Mouse (Mus musculus) lung, embryonic 16.5 days (tissue): Measurements from ENCODE around the gene Bloc1s5. TPM values are rescaled to one million over a fixed set of nuclear protein-coding genes. Genes with fewer than 3 reads are reported as not detected.
A peak's percentile ranks its signal among the peaks of the same experiment; 100 is the strongest.

Source experiments
- ATAC-seq: fragments of 200-750 bp; cut with Nextera tagmentation; 2 replicates; pipeline ENCODE4 v1.8.0; 2017; ENCODE audit warnings: low read depth, mild to moderate bottlenecking, moderate library complexity
- H3K27ac ChIP-seq: fragments of 300-500 bp; sonication (generic); 2 replicates; pipeline ENCODE4 v1.5.1; 2014; ENCODE audit warnings: mild to moderate bottlenecking, control low read depth, low read length
- H3K27me3 ChIP-seq: fragments of 300-500 bp; sonication (generic); 2 replicates; pipeline ENCODE4 v1.6.1; 2014; ENCODE audit warnings: low read depth, low read length, mixed read lengths; ENCODE audit not compliant: control insufficient read depth, insufficient read depth
- H3K36me3 ChIP-seq: fragments of 300-500 bp; sonication (generic); 2 replicates; pipeline ENCODE4 v1.6.1; 2014; ENCODE audit warnings: low read length; ENCODE audit not compliant: control insufficient read depth, insufficient read depth
- H3K4me1 ChIP-seq: fragments of 300-500 bp; sonication (generic); replicated peaks from 2 replicates; pipeline ENCODE4 v1.6.1; 2014; ENCODE audit warnings: low read length, mixed read lengths; ENCODE audit not compliant: control insufficient read depth, insufficient read depth
- H3K4me2 ChIP-seq: fragments of 300-500 bp; sonication (generic); 2 replicates; pipeline ENCODE4 v1.6.1; 2014; ENCODE audit warnings: low read depth, low read length, control low read depth
- H3K4me3 ChIP-seq: fragments of 300-500 bp; sonication (generic); 2 replicates; pipeline ENCODE4 v1.5.1; 2014; ENCODE audit warnings: mild to moderate bottlenecking, low read length, control low read depth
- H3K9ac ChIP-seq: fragments of 300-500 bp; sonication (generic); 2 replicates; pipeline ENCODE4 v1.6.1; 2014; ENCODE audit warnings: low read length, control low read depth
- H3K9me3 ChIP-seq: fragments of 300-500 bp; sonication (generic); 2 replicates; pipeline ENCODE4 v1.6.1; 2016; ENCODE audit warnings: low read length; ENCODE audit not compliant: control insufficient read depth
- WGBS: fragments of 180-500 bp; shearing (Covaris S2); extraction: QIAGEN DNeasy Blood & Tissue Kit; methylation state at CpG from one replicate; pipeline ENCODE4 v1.1.7; 2014; 5-methylcytosine and 5-hydroxymethylcytosine counted together
- polyA plus RNA-seq: library from polyadenylated mRNA; unstranded; fragments of >200 nt; fragmentation: Nextera tagmentation; extraction: Ambion mirVana; gene quantifications from 2 replicates; pipeline ENCODE4 v1.2.1, GENCODE M21; 2015

Gene Bloc1s5
- polyA plus RNA-seq, 1 experiment from 2014 or later, result 19.5 TPM

DNA sequence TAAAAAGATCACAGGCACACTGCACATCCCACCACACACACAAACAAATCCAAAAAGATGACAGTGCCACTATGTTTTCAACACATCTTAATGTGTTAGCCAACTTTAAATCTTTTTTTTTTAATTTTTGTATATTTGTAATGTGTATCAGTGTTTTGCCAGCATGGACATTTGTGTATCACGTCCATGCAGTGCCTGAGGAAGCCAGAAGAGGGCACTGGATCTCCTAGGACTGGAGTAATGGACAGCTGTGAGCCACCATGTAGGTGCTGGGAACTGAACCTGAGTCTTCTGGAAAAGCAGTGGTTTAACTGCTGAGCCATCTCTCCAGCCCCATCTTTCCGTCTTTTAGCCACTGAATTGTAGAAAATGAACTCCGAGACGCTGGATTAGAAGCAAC, 22.7 kb downstream of the Bloc1s5 start:
- Histone ChIP-seq H3K4me3 (no peak overlapping the region), H3K4me1 (0 out of 2 replicates have a peak, but pooled peaks cover 6% of the 10 kb centered on the region), H3K4me2 (no peak overlapping the region), H3K36me3 (peaks cover 5% of the 10 kb centered on the region), H3K9ac (no peak overlapping the region), H3K9me3 (peaks cover 4% of the 10 kb centered on the region; the same call in 1 of the 2 replicates), H3K27ac (no peak overlapping the region), H3K27me3 (no peaks in the 10 kb centered on the region)
- no peak for ATAC-seq
- WGBS, result 98% methylated on average over 4 of the region's 4 CpGs

DNA sequence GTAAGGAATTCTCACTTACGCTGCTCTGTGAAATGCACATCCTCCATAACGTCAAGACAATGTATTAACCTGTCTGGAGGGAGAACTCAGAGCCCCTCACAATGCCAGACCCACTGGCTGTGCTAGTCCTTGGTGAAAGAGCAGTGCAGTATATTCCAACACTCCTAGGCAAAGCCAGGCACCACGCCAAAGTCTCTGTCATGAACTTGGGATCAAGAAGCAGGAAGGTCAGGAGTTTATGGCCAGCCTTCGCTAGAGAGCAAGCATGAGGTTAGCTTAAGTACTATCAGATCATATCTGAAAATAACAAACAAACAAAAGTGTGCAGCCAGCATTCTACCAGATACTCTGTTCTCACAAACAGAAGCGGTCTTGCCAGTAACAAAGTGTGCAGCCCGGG, 24.6 kb downstream of the Bloc1s5 start:
- Histone ChIP-seq H3K36me3 (peaks cover 5% of the 10 kb centered on the region), H3K27ac (no peak overlapping the region), H3K4me3 (no peak overlapping the region), H3K4me1 (0 out of 2 replicates have a peak, but pooled peaks cover 6% of the 10 kb centered on the region), H3K9me3 (peaks cover 4% of the 10 kb centered on the region; the same call in 1 of the 2 replicates), H3K4me2 (no peak overlapping the region), H3K27me3 (no peaks in the 10 kb centered on the region), H3K9ac (no peak overlapping the region)
- WGBS, result 72% methylated on average over 6 of the region's 6 CpGs
- ATAC-seq, result no peak

DNA sequence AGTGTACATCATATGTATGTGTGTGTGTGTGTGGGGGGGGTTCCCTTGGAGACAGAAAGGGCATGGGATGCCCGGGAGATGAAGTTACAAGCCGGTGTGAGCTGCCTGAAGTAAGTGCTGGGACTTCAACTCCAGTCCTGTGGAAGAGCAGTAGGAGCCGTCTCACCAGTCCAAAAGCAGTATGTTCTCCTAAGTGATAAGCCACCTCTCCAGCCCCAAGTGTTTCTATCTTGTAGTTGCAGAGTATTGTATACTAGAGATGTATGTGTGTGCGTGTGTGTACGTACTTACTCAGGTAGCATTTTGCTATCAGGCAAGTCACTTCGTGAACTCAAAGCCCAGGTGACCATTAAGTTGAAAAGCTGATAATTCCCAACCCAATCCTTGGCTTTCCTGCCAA, 27.8 kb downstream of the Bloc1s5 start:
- ATAC-seq, result no peak
- Histone ChIP-seq H3K27ac (no peak overlapping the region), H3K4me2 (no peak overlapping the region), H3K4me3 (no peak overlapping the region), H3K36me3 (peaks cover under 1% of the 10 kb centered on the region), H3K9ac (no peak overlapping the region), H3K27me3 (no peaks in the 10 kb centered on the region), H3K9me3 (no peaks in the 10 kb centered on the region), H3K4me1 (peaks cover 11% of the 10 kb centered on the region)
- 87% methylated on average over 6 of the region's 6 CpGs for WGBS

DNA sequence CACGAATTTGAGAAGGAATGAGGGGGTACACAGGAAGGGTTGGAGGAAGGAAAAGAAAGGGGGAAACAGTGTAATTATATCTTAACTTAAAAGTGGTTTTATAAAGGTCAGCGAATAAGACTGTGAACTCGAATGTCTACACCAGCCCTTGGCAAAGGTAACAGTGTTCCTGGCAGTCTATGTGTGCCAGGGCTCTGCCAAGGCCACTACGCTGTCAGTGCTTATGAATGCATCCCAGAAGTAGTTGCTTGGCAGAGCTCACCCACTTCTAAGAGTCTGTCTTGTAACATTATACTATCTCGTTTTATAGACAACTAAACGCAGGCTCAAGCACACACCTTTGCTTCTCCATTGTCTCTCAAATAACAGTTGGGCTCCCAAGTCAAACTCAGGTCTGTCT, 29.6 kb downstream of the Bloc1s5 start:
- Histone ChIP-seq H3K4me3 (no peak overlapping the region), H3K27ac (no peak overlapping the region), H3K4me2 (no peak overlapping the region), H3K27me3 (no peaks in the 10 kb centered on the region), H3K36me3 (no peaks in the 10 kb centered on the region), H3K9me3 (no peaks in the 10 kb centered on the region), H3K9ac (no peak overlapping the region), H3K4me1 (peaks cover 12% of the 10 kb centered on the region)
- no peak for ATAC-seq
- WGBS, result 79% methylated on average over 6 of the region's 6 CpGs

DNA sequence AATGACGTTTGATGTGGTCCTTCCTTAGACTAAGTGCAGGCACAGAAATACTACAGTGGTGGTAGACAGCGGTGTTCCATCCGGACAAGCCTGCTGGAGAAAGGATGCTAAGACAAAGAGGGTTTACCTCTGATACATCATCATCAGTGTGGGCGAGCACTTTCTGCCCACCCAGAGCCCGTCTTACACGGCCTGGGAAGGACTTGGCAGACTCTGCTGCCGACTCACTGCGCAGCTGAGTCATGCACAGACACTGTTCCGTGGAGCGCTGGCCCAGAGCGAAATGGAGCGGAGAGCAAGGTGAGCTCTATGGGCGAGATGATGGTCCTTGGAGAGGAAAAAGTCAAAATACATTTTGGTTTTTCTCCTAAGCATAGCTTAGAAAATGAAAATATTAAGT, 31.9 kb downstream of the Bloc1s5 start:
- no peak overlapping the region for H3K9ac ChIP-seq
- no peak overlapping the region for H3K4me2 ChIP-seq
- no peak overlapping the region for H3K4me3 ChIP-seq
- peaks cover 10% of the 10 kb centered on the region for H3K4me1 ChIP-seq
- H3K27me3 ChIP-seq, result no peaks in the 10 kb centered on the region
- ATAC-seq, result no peak; the same call in 1 of the 2 replicates
- no peaks in the 10 kb centered on the region for H3K36me3 ChIP-seq
- no peak overlapping the region for H3K27ac ChIP-seq
- H3K9me3 ChIP-seq, result no peaks in the 10 kb centered on the region
- WGBS, result 81% methylated on average over 13 of the region's 13 CpGs

DNA sequence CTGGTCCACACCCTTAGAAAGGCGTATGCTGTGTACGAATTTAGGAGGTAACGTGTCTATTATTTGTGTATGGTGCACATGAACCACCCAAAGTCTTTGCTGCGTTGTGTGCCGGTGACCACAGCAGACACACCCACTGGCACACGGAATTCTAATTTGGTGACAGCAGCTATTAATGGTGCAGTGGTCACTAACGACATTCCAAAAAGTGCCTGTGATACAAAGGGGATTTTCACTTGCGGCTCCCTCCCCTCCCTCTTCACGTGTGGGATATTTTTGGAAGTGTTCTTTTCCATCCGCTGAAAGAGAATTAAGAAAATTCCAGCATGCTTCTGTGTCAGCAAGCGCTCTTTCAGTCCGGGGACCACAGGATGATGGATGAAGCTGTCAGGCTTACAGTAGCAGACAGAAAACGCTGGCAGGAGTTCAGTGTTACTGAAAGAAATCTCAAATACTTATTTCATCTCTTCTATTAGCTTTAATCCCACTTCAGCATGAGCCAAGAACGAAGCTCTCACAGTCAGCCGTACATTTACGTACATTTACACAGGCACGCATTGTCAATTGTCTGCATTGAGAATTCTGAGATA, 32.6 kb downstream of the Bloc1s5 start:
- no peak overlapping the region for H3K9ac ChIP-seq
- 39% methylated on average over 17 of the region's 17 CpGs for WGBS
- no peak overlapping the region for H3K4me3 ChIP-seq
- 0 out of 2 replicates have a peak overlapping the region, but pooled peaks have one; percentile 10 for H3K4me2 ChIP-seq
- H3K27me3 ChIP-seq, result no peaks in the 10 kb centered on the region
- ATAC-seq, result peak; percentile 77
- H3K36me3 ChIP-seq, result no peaks in the 10 kb centered on the region
- no peak overlapping the region for H3K27ac ChIP-seq
- no peaks in the 10 kb centered on the region for H3K9me3 ChIP-seq
- peaks cover 10% of the 10 kb centered on the region for H3K4me1 ChIP-seq

DNA sequence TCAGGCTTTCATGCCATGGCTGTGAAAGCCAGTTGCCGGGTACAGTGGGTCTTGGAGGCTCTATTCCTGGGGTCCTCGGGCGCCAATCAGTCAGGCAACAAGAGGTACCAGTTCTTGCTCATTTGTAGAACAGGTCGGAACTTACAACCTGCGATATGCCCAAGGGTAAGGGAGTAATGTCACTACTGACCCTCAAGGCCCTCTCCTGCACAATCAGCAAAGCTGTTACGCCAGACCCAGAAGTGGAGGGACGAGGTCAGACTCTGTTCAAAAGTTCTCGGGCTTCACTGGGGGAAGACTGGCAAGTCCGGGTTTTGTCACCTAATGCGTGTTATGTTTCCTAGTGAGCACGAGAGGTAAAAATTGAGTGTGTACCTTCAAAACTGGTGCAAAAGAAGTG, 34.1 kb downstream of the Bloc1s5 start:
- ATAC-seq, result no peak
- Histone ChIP-seq H3K27me3 (no peaks in the 10 kb centered on the region), H3K9me3 (no peaks in the 10 kb centered on the region), H3K36me3 (no peaks in the 10 kb centered on the region), H3K27ac (no peak overlapping the region), H3K4me3 (no peak overlapping the region), H3K9ac (no peak overlapping the region), H3K4me1 (peaks cover 10% of the 10 kb centered on the region), H3K4me2 (no peak overlapping the region)
- 83% methylated on average over 11 of the region's 11 CpGs for WGBS

DNA sequence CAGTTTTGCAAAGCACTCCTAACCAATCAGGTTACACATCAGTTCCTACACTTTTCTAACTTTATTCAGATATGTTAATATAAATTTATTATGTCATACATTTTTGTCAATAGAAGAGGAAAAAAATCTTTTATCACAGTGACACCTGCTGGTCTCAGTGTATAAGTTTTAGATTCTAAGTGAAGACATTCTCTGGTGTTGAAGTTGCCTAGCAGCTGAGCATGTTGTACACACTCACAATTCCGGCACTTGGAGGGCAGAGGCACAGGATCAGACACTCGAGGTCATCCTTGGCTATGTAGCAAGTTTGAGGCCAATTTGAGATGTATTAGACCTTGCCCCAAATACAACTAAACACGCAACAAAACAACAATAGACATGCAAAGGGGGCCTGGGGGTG, 37.8 kb downstream of the Bloc1s5 start:
- WGBS, result 49% methylated on average over 3 of the region's 3 CpGs
- no peak for ATAC-seq

DNA sequence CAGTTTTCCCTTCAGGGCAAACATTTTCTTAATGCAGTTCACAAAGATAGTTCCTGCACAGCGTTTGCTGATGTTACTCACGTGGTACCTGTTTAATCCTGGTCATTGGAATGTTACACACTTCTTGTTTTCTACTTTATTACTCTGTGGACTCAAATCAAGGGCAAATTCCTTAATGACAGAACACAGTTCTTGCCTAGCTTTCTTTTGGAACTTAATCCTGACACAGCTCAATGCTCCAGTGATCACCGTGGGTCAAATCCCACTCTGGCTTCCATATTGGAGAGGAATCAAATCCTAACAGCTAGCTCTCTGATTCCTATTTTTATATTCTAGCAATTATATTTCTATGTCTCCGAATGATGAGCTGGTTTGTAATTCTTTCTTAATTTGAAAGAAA, 38.4 kb downstream of the Bloc1s5 start:
- no peak for ATAC-seq
- H3K4me1 ChIP-seq, result no peaks in the 10 kb centered on the region
- no peak overlapping the region for H3K4me2 ChIP-seq
- no peak overlapping the region for H3K4me3 ChIP-seq
- H3K27me3 ChIP-seq, result no peaks in the 10 kb centered on the region
- H3K36me3 ChIP-seq, result no peaks in the 10 kb centered on the region
- no peak overlapping the region for H3K27ac ChIP-seq
- no peaks in the 10 kb centered on the region for H3K9me3 ChIP-seq
- 77% methylated on average over 4 of the region's 4 CpGs for WGBS
- H3K9ac ChIP-seq, result no peak overlapping the region

More for the DNA sequence above, 37.8 kb downstream of the Bloc1s5 start:
- Histone ChIP-seq H3K36me3 (no peaks in the 10 kb centered on the region), H3K27me3 (no peaks in the 10 kb centered on the region), H3K4me3 (no peak overlapping the region), H3K4me2 (no peak overlapping the region), H3K9ac (no peak overlapping the region), H3K9me3 (no peaks in the 10 kb centered on the region), H3K27ac (no peak overlapping the region), H3K4me1 (peaks cover under 1% of the 10 kb centered on the region)

DNA sequence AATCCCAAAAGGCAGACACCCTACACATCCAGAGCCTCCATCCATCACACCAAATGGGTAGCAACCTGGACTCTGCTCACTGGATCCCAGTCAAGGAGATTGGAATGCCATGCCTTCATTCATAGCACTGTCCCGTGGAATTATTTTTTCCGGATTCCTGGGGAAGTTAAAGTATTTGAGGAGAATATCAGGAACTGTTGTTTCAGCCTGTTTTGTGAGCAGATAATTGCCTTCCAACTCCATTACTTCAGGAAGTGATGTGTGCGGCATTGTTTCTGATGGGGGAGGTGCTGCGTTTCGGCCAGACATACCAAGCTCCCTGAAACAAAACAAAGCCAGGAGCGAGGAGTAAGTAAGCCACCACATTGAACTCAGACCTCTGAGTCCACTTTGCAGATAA, 41.8 kb downstream of the Bloc1s5 start:
- Histone ChIP-seq H3K9me3 (no peaks in the 10 kb centered on the region), H3K36me3 (no peaks in the 10 kb centered on the region), H3K4me3 (no peak overlapping the region), H3K4me2 (no peak overlapping the region), H3K27me3 (no peaks in the 10 kb centered on the region), H3K9ac (no peak overlapping the region), H3K27ac (no peak overlapping the region), H3K4me1 (no peaks in the 10 kb centered on the region)
- peak; percentile 61 for ATAC-seq
- WGBS, result 21% methylated on average over 6 of the region's 6 CpGs
